Mouse (Mus musculus): Measurements from ENCODE around the gene Sec23ip. TPM values are rescaled to one million over a fixed set of nuclear protein-coding genes. Genes with fewer than 3 reads are reported as not detected.

Sec23ip gene
- polyA plus RNA-seq, 1 experiment from 2014 or later: 26.0 TPM

- 0 out of 2 replicates have a peak overlapping the region, but pooled peaks have one; percentile 25 for H3K27ac ChIP-seq
- no peak overlapping the region for H3K9ac ChIP-seq (ENCODE audit: low read depth, low read length)
- no peak for TF ChIP-seq CTCF (IDR thresholded peaks at IDR 0.05; ENCODE audit: low read depth)
- no peaks in the 10 kb centered on the region for H3K27me3 ChIP-seq (ENCODE audit: insufficient read depth, low read length)
- peaks cover 5% of the 10 kb centered on the region for H3K36me3 ChIP-seq (ENCODE audit: insufficient read depth, low read length)
- H3K9me3 ChIP-seq (replicated peaks; ENCODE audit: low read length): no peaks in the 10 kb centered on the region
- DNase-seq (ENCODE audit: low spot score): peak; percentile 47
- no peak overlapping the region for H3K4me3 ChIP-seq (replicated peaks; ENCODE audit: low read depth, low read length)
- no peaks in the 10 kb centered on the region for H3K4me1 ChIP-seq (replicated peaks; ENCODE audit: insufficient read depth, low read length)
- no peak for ATAC-seq (replicated peaks; ENCODE audit: low FRiP score, low read depth)
- H3K4me2 ChIP-seq (ENCODE audit: low read length): no peak overlapping the region
- WGBS: 66% methylated on average over 4 of the region's 4 CpGs
Observed at GRCm38 (mm10) chr7:128790045-128790444, 45.3 kb downstream of the Sec23ip start.

- Histone ChIP-seq H3K27ac (no peak overlapping the region), H3K9me3 (replicated peaks; ENCODE audit: low read length) (no peaks in the 10 kb centered on the region), H3K9ac (ENCODE audit: low read depth, low read length) (no peak overlapping the region), H3K4me3 (replicated peaks; ENCODE audit: low read depth, low read length) (no peak overlapping the region), H3K36me3 (ENCODE audit: insufficient read depth, low read length) (no peaks in the 10 kb centered on the region), H3K4me1 (replicated peaks; ENCODE audit: insufficient read depth, low read length) (no peaks in the 10 kb centered on the region), H3K4me2 (ENCODE audit: low read length) (no peak overlapping the region), H3K27me3 (ENCODE audit: insufficient read depth, low read length) (no peaks in the 10 kb centered on the region)
- no peak for TF ChIP-seq CTCF (IDR thresholded peaks at IDR 0.05; ENCODE audit: low read depth)
- peak; percentile 52 for DNase-seq (ENCODE audit: low spot score)
- 65% methylated on average over 4 of the region's 4 CpGs for WGBS
- no peak for ATAC-seq (replicated peaks; ENCODE audit: low FRiP score, low read depth)
Observed at GRCm38 (mm10) chr7:128793464-128793863, 48.7 kb downstream of the Sec23ip start.

- H3K27ac ChIP-seq: no peak overlapping the region
- ATAC-seq (replicated peaks; ENCODE audit: low FRiP score, low read depth) (no peak), DNase-seq (ENCODE audit: low spot score) (peak; percentile 86)
- H3K4me3 ChIP-seq (replicated peaks; ENCODE audit: low read depth, low read length): no peak overlapping the region
- no peaks in the 10 kb centered on the region for H3K36me3 ChIP-seq (ENCODE audit: insufficient read depth, low read length)
- no peak for TF ChIP-seq CTCF (IDR thresholded peaks at IDR 0.05; ENCODE audit: low read depth)
- H3K9me3 ChIP-seq (replicated peaks; ENCODE audit: low read length): no peaks in the 10 kb centered on the region
- H3K27me3 ChIP-seq (ENCODE audit: insufficient read depth, low read length): no peaks in the 10 kb centered on the region
- H3K4me1 ChIP-seq (replicated peaks; ENCODE audit: insufficient read depth, low read length): no peaks in the 10 kb centered on the region
- H3K4me2 ChIP-seq (ENCODE audit: low read length): no peak overlapping the region
- WGBS: 58% methylated on average over 5 of the region's 5 CpGs
- H3K9ac ChIP-seq (ENCODE audit: low read depth, low read length): no peak overlapping the region
Observed at GRCm38 (mm10) chr7:128824986-128825563, 80.3 kb downstream of the Sec23ip start.

- Histone ChIP-seq H3K4me2 (ENCODE audit: low read length) (no peak overlapping the region), H3K4me1 (replicated peaks; ENCODE audit: insufficient read depth, low read length) (no peaks in the 10 kb centered on the region), H3K27me3 (ENCODE audit: insufficient read depth, low read length) (no peaks in the 10 kb centered on the region), H3K9me3 (replicated peaks; ENCODE audit: low read length) (no peaks in the 10 kb centered on the region), H3K36me3 (ENCODE audit: insufficient read depth, low read length) (no peaks in the 10 kb centered on the region), H3K4me3 (replicated peaks; ENCODE audit: low read depth, low read length) (no peak overlapping the region), H3K9ac (ENCODE audit: low read depth, low read length) (no peak overlapping the region), H3K27ac (no peak overlapping the region)
- WGBS: 38% methylated on average over 12 of the region's 12 CpGs
- no peak for ATAC-seq (replicated peaks; ENCODE audit: low FRiP score, low read depth)
- peak; percentile 58 for DNase-seq (ENCODE audit: low spot score)
- no peak for TF ChIP-seq CTCF (IDR thresholded peaks at IDR 0.05; ENCODE audit: low read depth)
Observed at GRCm38 (mm10) chr7:128832455-128833081, 87.8 kb downstream of the Sec23ip start.

- ATAC-seq (replicated peaks; ENCODE audit: low FRiP score, low read depth) (no peak), DNase-seq (ENCODE audit: low spot score) (no peak)
- Histone ChIP-seq H3K9ac (ENCODE audit: low read depth, low read length) (no peak overlapping the region), H3K4me2 (ENCODE audit: low read length) (no peak overlapping the region), H3K36me3 (ENCODE audit: insufficient read depth, low read length) (no peaks in the 10 kb centered on the region), H3K4me1 (replicated peaks; ENCODE audit: insufficient read depth, low read length) (no peaks in the 10 kb centered on the region), H3K9me3 (replicated peaks; ENCODE audit: low read length) (no peaks in the 10 kb centered on the region), H3K4me3 (replicated peaks; ENCODE audit: low read depth, low read length) (no peak overlapping the region), H3K27me3 (ENCODE audit: insufficient read depth, low read length) (no peaks in the 10 kb centered on the region), H3K27ac (no peak overlapping the region)
- TF ChIP-seq CTCF (IDR thresholded peaks at IDR 0.05; ENCODE audit: low read depth): peak; percentile 40
- 65% methylated on average over 4 of the region's 4 CpGs for WGBS
Observed at GRCm38 (mm10) chr7:128833196-128833595, 88.5 kb downstream of the Sec23ip start.

Small RNAs within 50 kb of the gene (microRNA-seq; reads per million reads assigned to microRNA genes)
- not detected for gene Gm25778

Other genes starting within 250 kb of the Sec23ip start
- gene Bag3, start 221.3 kb upstream of the Sec23ip start, polyA plus RNA-seq (2015; fragmentation: Nextera tagmentation; extraction: Ambion mirVana): 15.0 and 15.1 TPM in 2 replicates
- 22.0 and 23.8 TPM in 2 replicates for gene Inpp5f, start 133.6 kb upstream of the Sec23ip start, polyA plus RNA-seq (2015; fragmentation: Nextera tagmentation; extraction: Ambion mirVana)
- gene Mcmbp, start 4.4 kb upstream of the Sec23ip start, polyA plus RNA-seq (2015; fragmentation: Nextera tagmentation; extraction: Ambion mirVana): 52.5 and 53.7 TPM in 2 replicates

Measured in kidney, postnatal 0 days (tissue).